Mouse (Mus musculus) CH12.LX (cell line): ENCODE measurements around the gene Cdca7. TPM values are rescaled to one million over a fixed set of nuclear protein-coding genes. Genes with fewer than 3 reads are reported as not detected.

Experiments
- DNase-seq: peaks from one replicate; pipeline ENCODE4 v3.0.0-alpha.2; 2013; ENCODE audit errors: extremely low read depth
- H3K27ac ChIP-seq: 2 replicates; pipeline ENCODE4 v1.5.1; 2012; ENCODE audit warnings: low read depth, mild to moderate bottlenecking, control low read depth, moderate library complexity; ENCODE audit not compliant: insufficient read depth
- H3K27me3 ChIP-seq: replicated peaks from 2 replicates; pipeline ENCODE3; 2012; ENCODE audit warnings: inconsistent platforms
- H3K36me3 ChIP-seq, 2 experiments: replicated peaks in 1 of 2; 2 replicates each; pipeline versions ENCODE3 to v1.6.1; 2012; ENCODE audit warnings: inconsistent platforms in 1 of 2, low read length in 1 of 2, mild to moderate bottlenecking in 1 of 2, mixed read lengths in 1 of 2, moderate library complexity in 1 of 2; ENCODE audit not compliant: control insufficient read depth in 1 of 2, insufficient read depth in 1 of 2
- H3K4me1 ChIP-seq, 2 experiments: 2 replicates each; pipeline ENCODE4 v1.6.1; 2012; ENCODE audit warnings: inconsistent platforms in 1 of 2, moderate library complexity in 1 of 2; ENCODE audit not compliant: insufficient read depth in 2 of 2, control insufficient read depth in 1 of 2
- H3K4me2 ChIP-seq: 2 replicates; pipeline ENCODE4 v1.6.1; 2012; ENCODE audit warnings: low read depth, mild to moderate bottlenecking, control low read depth; ENCODE audit not compliant: poor library complexity, insufficient read depth, severe bottlenecking
- H3K4me3 ChIP-seq, 3 experiments: fragments of 150-350 bp in 1 of 3; sonication (generic) in 1 of 3; replicated peaks in 1 of 3; 2 replicates each; pipeline versions ENCODE3 to v1.5.1; 2011 to 2012; ENCODE audit warnings: low read depth in 2 of 3, low read length in 2 of 3, mild to moderate bottlenecking in 2 of 3, moderate library complexity in 2 of 3, control low read depth in 1 of 3, improper control_type of control experiment in 1 of 3, inconsistent platforms in 1 of 3, mixed read lengths in 1 of 3; ENCODE audit not compliant: poor library complexity in 1 of 3
- H3K79me2 ChIP-seq: replicated peaks from 2 replicates; pipeline ENCODE4 v1.6.1; 2012; ENCODE audit warnings: mild to moderate bottlenecking, moderate library complexity; ENCODE audit not compliant: control insufficient read depth, poor library complexity, insufficient read depth, severe bottlenecking; ENCODE audit errors: extremely low read depth
- H3K9ac ChIP-seq: 2 replicates; pipeline ENCODE4 v1.6.1; 2012; ENCODE audit warnings: low read depth, mild to moderate bottlenecking, control low read depth, moderate library complexity; ENCODE audit not compliant: insufficient read depth
- H3K9me3 ChIP-seq: replicated peaks from 2 replicates; pipeline ENCODE3; 2012; ENCODE audit warnings: low read length, inconsistent platforms, mixed read lengths
- BHLHE40 ChIP-seq: IDR thresholded peaks from 2 replicates; pipeline ENCODE4 v1.6.1; 2011; ENCODE audit warnings: mild to moderate bottlenecking, low read depth, low read length, improper control_type of control experiment
- CTCF ChIP-seq, 2 experiments: IDR thresholded peaks in 1 of 2; conservative IDR thresholded peaks in 1 of 2; 2 replicates each; pipeline ENCODE4 v1.5.1; 2011 to 2012; ENCODE audit warnings: low read depth in 2 of 2, low read length in 2 of 2, improper control_type of control experiment in 1 of 2, inconsistent platforms in 1 of 2, mild to moderate bottlenecking in 1 of 2, moderate library complexity in 1 of 2
- E2F4 ChIP-seq: IDR thresholded peaks from 2 replicates; pipeline ENCODE4 v1.6.1; 2011; ENCODE audit warnings: low read depth, low read length, improper control_type of control experiment; ENCODE audit not compliant: insufficient replicate concordance
- ELF1 ChIP-seq: IDR thresholded peaks from 2 replicates; pipeline ENCODE4 v1.6.1; 2014; ENCODE audit warnings: low read depth, mild to moderate bottlenecking, inconsistent platforms, low read length, improper control_type of control experiment
- EP300 ChIP-seq: IDR thresholded peaks from 2 replicates; pipeline ENCODE4 v1.6.1; 2011; ENCODE audit warnings: low read length, improper control_type of control experiment
- ETS1 ChIP-seq: conservative IDR thresholded peaks from 2 replicates; pipeline ENCODE4 v1.6.1; 2012; ENCODE audit warnings: low read depth, mild to moderate bottlenecking, inconsistent platforms, low read length, improper control_type of control experiment, moderate library complexity
- GABPA ChIP-seq: IDR thresholded peaks from 2 replicates; pipeline ENCODE4 v1.6.1; 2012; ENCODE audit warnings: low read depth, low read length, improper control_type of control experiment, inconsistent platforms; ENCODE audit not compliant: insufficient replicate concordance
- HCFC1 ChIP-seq: IDR thresholded peaks from 2 replicates; pipeline ENCODE4 v1.6.1; 2012; ENCODE audit warnings: low read depth, mild to moderate bottlenecking, inconsistent platforms, low read length, improper control_type of control experiment
- IRF4 ChIP-seq: IDR thresholded peaks from 2 replicates; pipeline ENCODE4 v1.6.1; 2014; ENCODE audit warnings: low read depth, mild to moderate bottlenecking, inconsistent platforms, low read length, improper control_type of control experiment
- JUN ChIP-seq: IDR thresholded peaks from 2 replicates; pipeline ENCODE4 v1.6.1; 2011; ENCODE audit warnings: low read depth, mild to moderate bottlenecking, low read length, improper control_type of control experiment, moderate library complexity; ENCODE audit not compliant: insufficient read depth
- JUND ChIP-seq: conservative IDR thresholded peaks from 2 replicates; pipeline ENCODE4 v1.6.1; 2011; ENCODE audit warnings: low read depth, low read length, improper control_type of control experiment
- KAT2A ChIP-seq: IDR thresholded peaks from 2 replicates; pipeline ENCODE4 v1.6.1; 2012; ENCODE audit warnings: low read length, improper control_type of control experiment, inconsistent platforms; ENCODE audit not compliant: insufficient replicate concordance
- MAFK ChIP-seq: IDR thresholded peaks from 2 replicates; pipeline ENCODE4 v1.6.1; 2011; ENCODE audit warnings: low read length, improper control_type of control experiment; ENCODE audit not compliant: insufficient replicate concordance
- MAX ChIP-seq: IDR thresholded peaks from 2 replicates; pipeline ENCODE4 v1.6.1; 2011; ENCODE audit warnings: low read length, improper control_type of control experiment
- MAZ ChIP-seq: IDR thresholded peaks from 2 replicates; pipeline ENCODE4 v1.6.1; 2012; ENCODE audit warnings: low read depth, mild to moderate bottlenecking, inconsistent platforms, low read length, improper control_type of control experiment, moderate library complexity
- MXI1 ChIP-seq: IDR thresholded peaks from 2 replicates; pipeline ENCODE4 v1.6.1; 2011; ENCODE audit warnings: mild to moderate bottlenecking, low read depth, low read length, improper control_type of control experiment
- MYC ChIP-seq: IDR thresholded peaks from 2 replicates; pipeline ENCODE4 v1.6.1; 2011; ENCODE audit warnings: low read depth, mild to moderate bottlenecking, improper control_type of control experiment, low read length
- NELFE ChIP-seq: IDR thresholded peaks from 2 replicates; pipeline ENCODE4 v1.6.1; 2011; ENCODE audit warnings: low read depth, low read length, improper control_type of control experiment
- PAX5 ChIP-seq: IDR thresholded peaks from 2 replicates; pipeline ENCODE4 v1.6.1; 2012; ENCODE audit warnings: low read length, inconsistent platforms, mixed read lengths
- POLR2A ChIP-seq: IDR thresholded peaks from 2 replicates; pipeline ENCODE4 v1.6.1; 2011; ENCODE audit warnings: low read depth, mild to moderate bottlenecking, improper control_type of control experiment, low read length
- POLR2AphosphoS2 ChIP-seq: IDR thresholded peaks from 2 replicates; pipeline ENCODE4 v1.6.1; 2011; ENCODE audit warnings: low read depth, low read length, improper control_type of control experiment
- RAD21 ChIP-seq: IDR thresholded peaks from 2 replicates; pipeline ENCODE4 v1.6.1; 2011; ENCODE audit warnings: low read depth, mild to moderate bottlenecking, low read length, improper control_type of control experiment, moderate library complexity
- RCOR1 ChIP-seq: conservative IDR thresholded peaks from 2 replicates; pipeline ENCODE4 v1.6.1; 2012; ENCODE audit warnings: low read depth, mild to moderate bottlenecking, inconsistent platforms, low read length, improper control_type of control experiment
- SIN3A ChIP-seq: IDR thresholded peaks from 2 replicates; pipeline ENCODE4 v1.6.1; 2012; ENCODE audit warnings: low read length, improper control_type of control experiment, inconsistent platforms
- TCF12 ChIP-seq: IDR thresholded peaks from 2 replicates; pipeline ENCODE4 v1.6.1; 2014; ENCODE audit warnings: low read depth, mild to moderate bottlenecking, inconsistent platforms, low read length, improper control_type of control experiment
- UBTF ChIP-seq: IDR thresholded peaks from 2 replicates; pipeline ENCODE4 v1.6.1; 2012; ENCODE audit warnings: low read depth, mild to moderate bottlenecking, inconsistent platforms, low read length, improper control_type of control experiment, moderate library complexity
- USF1 ChIP-seq: IDR thresholded peaks from 2 replicates; pipeline ENCODE4 v1.6.1; 2014; ENCODE audit warnings: low read depth, mild to moderate bottlenecking, inconsistent platforms, low read length, improper control_type of control experiment
- USF2 ChIP-seq: conservative IDR thresholded peaks from 2 replicates; pipeline ENCODE4 v1.6.1; 2011; ENCODE audit warnings: low read depth, low read length, improper control_type of control experiment
- ZC3H11A ChIP-seq: IDR thresholded peaks from 2 replicates; pipeline ENCODE4 v1.6.1; 2012; ENCODE audit warnings: low read depth, mild to moderate bottlenecking, inconsistent platforms, low read length, improper control_type of control experiment
- ZMIZ1 ChIP-seq: IDR thresholded peaks from 2 replicates; pipeline ENCODE4 v1.6.1; 2012; ENCODE audit warnings: low read depth, mild to moderate bottlenecking, inconsistent platforms, low read length, improper control_type of control experiment
- dilution Hi-C: fragments of 300-500 bp; cut with MboI; formaldehyde crosslinking; loops from 2 replicates; pipeline ENCODE4 v1.14.3; 2020; ENCODE audit warnings: low sequenced_read_pairs; ENCODE audit not compliant: extremely low pct_unique_long_range_greater_than_20kb, extremely low pct_ligation_motif_present
- in situ Hi-C: fragments of 300-500 bp; cut with MboI; formaldehyde crosslinking; loops from 3 replicates; pipeline ENCODE4 v1.14.3; 2019; ENCODE audit warnings: low sequenced_read_pairs, low pct_ligation_motif_present, low pct_unique_long_range_greater_than_20kb, mixed read lengths
- polyA plus RNA-seq: library from polyadenylated mRNA; unstranded; fragments of >175 nt; gene quantifications from 2 replicates; pipeline ENCODE4 v1.2.1, GENCODE M21; 2012; ENCODE audit warnings: low read depth; ENCODE audit not compliant: insufficient read length
- total RNA-seq, 2 experiments: library from RNA; depleted of rRNA; stranded (reverse); fragments of 300-350 nt in 1 of 2; fragments of >200 nt in 1 of 2; gene quantifications; 2 replicates each; pipeline ENCODE4 v1.2.3; 2012 to 2014

Cdca7 gene
- total and polyA plus RNA-seq, 3 experiments = 83.5 to 202 (median 114) TPM

DNA sequence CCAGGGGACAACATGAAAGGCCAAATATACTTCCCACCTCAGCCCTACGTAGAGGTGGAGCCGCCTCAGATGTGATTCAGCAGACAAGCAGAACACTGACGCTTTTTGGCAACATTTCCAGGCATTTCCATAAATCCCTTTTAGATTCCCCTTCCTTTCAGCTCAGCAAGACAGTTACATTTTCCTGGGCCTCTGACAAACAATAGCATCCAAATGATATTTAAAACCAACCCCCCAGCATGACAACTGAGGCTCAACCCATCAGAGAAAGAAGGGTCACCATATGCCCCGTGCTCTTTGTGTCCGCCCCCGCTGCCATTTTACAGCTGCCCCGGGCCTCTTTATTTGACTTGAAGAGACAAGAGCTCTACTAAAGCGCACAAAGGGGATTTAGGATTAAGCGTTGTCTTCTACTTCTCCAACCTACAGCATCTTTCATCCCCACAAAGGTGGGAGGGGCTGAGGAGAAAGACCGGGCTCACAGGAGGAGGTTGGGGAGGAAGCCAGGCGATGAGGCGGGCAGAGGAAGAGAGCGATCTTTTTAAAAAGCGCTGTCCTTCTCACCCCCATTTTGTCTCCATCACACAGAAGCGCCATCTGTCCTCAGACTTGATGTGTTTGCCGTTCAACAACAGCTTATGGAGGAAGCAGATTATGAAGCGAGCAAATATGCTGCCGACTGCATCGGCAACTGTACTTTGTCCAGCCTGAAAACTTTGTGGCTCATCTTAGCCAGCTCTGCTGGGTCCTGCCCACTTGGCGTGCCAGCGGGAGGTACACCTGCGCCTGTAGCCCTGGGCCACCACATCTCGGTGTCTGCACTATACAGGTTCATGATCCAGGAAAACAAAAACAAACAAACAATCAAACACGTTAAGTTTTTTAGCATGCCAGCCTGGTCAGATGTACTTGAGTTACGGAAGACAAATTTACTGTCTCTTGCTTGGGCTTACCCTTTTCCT, 53.7 kb downstream of the Cdca7 start:
- no peak for DNase-seq
- Histone ChIP-seq H3K9me3 (no peaks in the 10 kb centered on the region), H3K27ac (no peak overlapping the region), H3K4me3 (no peak overlapping the region), H3K4me1 (no peaks in the 10 kb centered on the region), H3K4me2 (no peak overlapping the region), H3K9ac (no peak overlapping the region), H3K36me3 (no peaks in the 10 kb centered on the region), H3K27me3 (peaks cover 60% of the 10 kb centered on the region), H3K79me2 (no peaks in the 10 kb centered on the region)
- dilution Hi-C loops (no loop called here), in situ Hi-C loops (no loop called here)
- no peak for TF ChIP-seq SIN3A
- no peak for TF ChIP-seq ZC3H11A
- TF ChIP-seq MXI1 = no peak
- no peak for TF ChIP-seq MAZ
- no peak for TF ChIP-seq USF2
- TF ChIP-seq ETS1 = no peak
- no peak for TF ChIP-seq CTCF (conservative IDR thresholded peaks at IDR 0.05 in 1 of 2, IDR thresholded peaks at IDR 0.05 in 1 of 2; ENCODE audit: low read depth in 2 of 2, low read length in 2 of 2)
- no peak for TF ChIP-seq PAX5
- TF ChIP-seq HCFC1 = no peak
- no peak for TF ChIP-seq POLR2AphosphoS2

GRCm38 (mm10) chr2:72535889-72536288, 59.9 kb downstream of the Cdca7 start:
- no peak overlapping the region for H3K27ac ChIP-seq
- peak; percentile 87 for DNase-seq
- no peak overlapping the region for H3K4me3 ChIP-seq
- H3K9me3 ChIP-seq = peaks cover 6% of the 10 kb centered on the region
- peak overlapping the region; percentile 19; the same call in 1 of the 2 replicates for H3K4me2 ChIP-seq
- no peak overlapping the region for H3K9ac ChIP-seq
- H3K4me1 ChIP-seq = peaks cover 5 to 19% of the 10 kb centered on the region in 2 experiments; a peak in 3 of 4 replicates
- H3K27me3 ChIP-seq = peaks cover 66% of the 10 kb centered on the region
- in situ Hi-C loops (no loop called here), dilution Hi-C loops (no loop called here)
- H3K79me2 ChIP-seq = no peaks in the 10 kb centered on the region
- H3K36me3 ChIP-seq = no peaks in the 10 kb centered on the region
- peak; percentile 66; the same call in 1 of the 2 replicates for TF ChIP-seq MYC
- peak; percentile 77 for TF ChIP-seq SIN3A
- no peak for TF ChIP-seq PAX5
- TF ChIP-seq EP300 = peak; percentile 69; the same call in 1 of the 2 replicates
- TF ChIP-seq ELF1 = no peak
- no peak for TF ChIP-seq HCFC1
- no peak for TF ChIP-seq JUND
- TF ChIP-seq MXI1 = no peak
- no peak for TF ChIP-seq KAT2A
- TF ChIP-seq ZMIZ1 = no peak
- TF ChIP-seq JUN = no peak
- peak; percentile 64; the same call in 1 of the 2 replicates for TF ChIP-seq TCF12
- TF ChIP-seq RAD21 = peak; percentile 18; the same call in 1 of the 2 replicates
- peak; percentile 53 for TF ChIP-seq USF1
- no peak for TF ChIP-seq RCOR1
- no peak for TF ChIP-seq UBTF
- no peak for TF ChIP-seq MAZ
- TF ChIP-seq GABPA = no peak
- TF ChIP-seq ETS1 = peak; percentile 79
- TF ChIP-seq MAX = peak; percentile 74
- peak; percentile 78 for TF ChIP-seq IRF4
- TF ChIP-seq BHLHE40 = peak; percentile 94
- TF ChIP-seq POLR2A = no peak
- peak; percentile 90 for TF ChIP-seq MAFK
- no peak for TF ChIP-seq NELFE
- TF ChIP-seq USF2 = peak; percentile 60
- TF ChIP-seq E2F4 = no peak
